Mouse (Mus musculus) limb, embryonic 11.5 days (tissue): ENCODE measurements around the gene Gatd1. TPM values are rescaled to one million over a fixed set of nuclear protein-coding genes. Genes with fewer than 3 reads are reported as not detected.
"Not testable (repeated sequence)": the region's sequence is repeated elsewhere in the genome, so short reads cannot be mapped to it uniquely, and the experiment has no call there.

Experiments used
- ATAC-seq: fragments of 200-750 bp; cut with Nextera tagmentation; 2 replicates; pipeline ENCODE4 v1.8.0; 2017; ENCODE audit warnings: low read depth; ENCODE audit not compliant: insufficient number of reproducible peaks, low FRiP score, low TSS enrichment
- DNase-seq: peaks from one replicate; pipeline ENCODE4 v3.0.0-alpha.2; 2015; ENCODE audit warnings: low spot score
- H3K27ac ChIP-seq: fragments of 300-500 bp; sonication (generic); replicated peaks from 2 replicates; pipeline ENCODE4 v1.5.1; 2014; ENCODE audit warnings: low read depth, mild to moderate bottlenecking, low read length
- H3K27me3 ChIP-seq: fragments of 300-500 bp; sonication (generic); 2 replicates; pipeline ENCODE4 v1.6.1; 2014; ENCODE audit warnings: mild to moderate bottlenecking, low read length, mixed read lengths; ENCODE audit not compliant: control insufficient read depth, insufficient read depth
- H3K36me3 ChIP-seq: fragments of 300-500 bp; sonication (generic); 2 replicates; pipeline ENCODE4 v1.6.1; 2014; ENCODE audit warnings: mild to moderate bottlenecking, low read length, moderate library complexity, mixed read lengths; ENCODE audit not compliant: control insufficient read depth, insufficient read depth
- H3K4me1 ChIP-seq: fragments of 300-500 bp; sonication (generic); 2 replicates; pipeline ENCODE4 v1.6.1; 2014; ENCODE audit warnings: low read length, mixed read lengths; ENCODE audit not compliant: control insufficient read depth, insufficient read depth
- H3K4me2 ChIP-seq: fragments of 300-500 bp; sonication (generic); 2 replicates; pipeline ENCODE4 v1.6.1; 2014; ENCODE audit warnings: low read depth, mild to moderate bottlenecking, moderate library complexity; ENCODE audit not compliant: severe bottlenecking
- H3K4me3 ChIP-seq: fragments of 300-500 bp; sonication (generic); 2 replicates; pipeline ENCODE4 v1.5.1; 2014; ENCODE audit warnings: low read depth, low read length
- H3K9ac ChIP-seq: fragments of 300-500 bp; sonication (generic); 2 replicates; pipeline ENCODE4 v1.6.1; 2014; ENCODE audit warnings: mild to moderate bottlenecking, low read length
- H3K9me3 ChIP-seq: fragments of 300-500 bp; sonication (generic); 2 replicates; pipeline ENCODE4 v1.6.1; 2016; ENCODE audit warnings: low read length; ENCODE audit not compliant: control insufficient read depth
- WGBS: fragments of 180-500 bp; shearing (Covaris S2); extraction: QIAGEN DNeasy Blood & Tissue Kit; methylation state at CpG from one replicate; pipeline ENCODE4 v1.1.7; 2014; 5-methylcytosine and 5-hydroxymethylcytosine counted together
- polyA plus RNA-seq: library from polyadenylated mRNA; unstranded; fragments of >200 nt; fragmentation: Nextera tagmentation; extraction: Ambion mirVana; gene quantifications from 2 replicates; pipeline ENCODE4 v1.2.1, GENCODE M21; 2014

The Gatd1 gene
- polyA plus RNA-seq, 1 experiment from 2014 or later = 52.2 TPM

DNA sequence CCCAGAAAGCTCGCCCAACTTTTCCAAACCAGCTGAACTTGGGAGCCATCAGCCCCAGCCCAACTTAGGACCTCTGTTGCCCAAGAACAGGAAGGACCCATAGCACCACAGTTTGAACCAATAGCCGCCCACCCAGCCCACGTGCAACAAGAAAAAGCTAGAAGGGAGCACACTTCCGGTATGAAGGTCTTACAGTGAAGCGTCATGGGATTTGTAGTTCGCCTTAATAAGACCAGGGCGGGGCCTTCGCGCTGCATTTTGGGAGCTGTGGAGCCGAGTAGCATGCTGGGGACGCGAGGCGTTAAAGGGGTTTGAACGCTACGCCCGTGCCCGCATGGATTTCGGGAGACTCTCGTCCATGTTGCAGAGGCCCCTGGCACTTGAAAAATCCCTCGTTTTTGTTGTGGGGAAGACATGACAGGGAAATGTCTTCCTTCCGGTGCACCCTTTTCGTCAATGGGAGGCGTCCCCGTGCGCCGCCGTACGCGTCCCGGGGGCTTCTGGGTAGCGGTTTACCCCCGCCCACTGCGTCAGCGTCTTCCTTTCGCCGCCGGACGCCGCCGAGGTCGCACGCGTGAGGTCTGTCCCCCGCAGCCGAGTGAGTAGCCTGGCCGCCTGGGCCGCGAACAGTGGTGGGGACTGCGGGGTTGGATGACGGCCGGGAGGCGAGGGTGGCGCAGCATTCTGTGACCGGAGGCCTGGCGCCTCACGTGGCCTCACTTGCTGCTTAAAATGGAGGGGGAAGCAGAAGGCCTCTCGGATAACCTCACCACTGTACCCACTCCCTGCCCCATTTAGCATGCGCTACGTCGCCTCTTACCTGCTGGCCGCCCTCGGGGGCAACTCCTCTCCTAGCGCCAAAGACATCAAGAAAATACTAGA, 33.4 kb upstream of the Gatd1 start, which contains the start of gene Rplp2:
Gene Rplp2 (plus strand): TSS at position 261 of the 882 bp plus-strand sequence.
- Histone ChIP-seq H3K27me3 (no peaks in the 10 kb centered on the region), H3K27ac (no peak within 1 kb of the TSS), H3K4me3 (peak within 1 kb of the TSS; percentile 86), H3K9ac (peak within 1 kb of the TSS; percentile 90), H3K36me3 (peaks cover 11% of the 10 kb centered on the region; the same call in 1 of the 2 replicates), H3K4me2 (peak within 1 kb of the TSS; percentile 59), H3K9me3 (no peaks in the 10 kb centered on the region), H3K4me1 (peaks cover 18% of the 10 kb centered on the region)
- DNase-seq (peak; percentile 92), ATAC-seq (peak; percentile 87)
- under 1% methylated on average over 63 of the region's 63 CpGs for WGBS

- peak overlapping the region; percentile 86; the same call in 1 of the 2 replicates for H3K4me3 ChIP-seq
- H3K4me1 ChIP-seq = peaks cover 26% of the 10 kb centered on the region
- H3K27ac ChIP-seq, H3K9ac ChIP-seq, H3K27me3 ChIP-seq, DNase-seq, ATAC-seq, H3K9me3 ChIP-seq: not testable (repeated sequence)
- H3K36me3 ChIP-seq = peaks cover 11% of the 10 kb centered on the region; the same call in 1 of the 2 replicates
- WGBS = 82% methylated on average over 3 of the region's 3 CpGs
- H3K4me2 ChIP-seq = peak overlapping the region; percentile 59; the same call in 1 of the 2 replicates
Measured at GRCm38 (mm10) chr7:141446374-141446773, 32.4 kb upstream of the Gatd1 start.

GRCm38 (mm10) chr7:141443828-141444237, 29.9 kb upstream of the Gatd1 start, which contains the start of gene Pidd1:
TSS of gene Pidd1 (minus strand) at chr7:141444025.
- Histone ChIP-seq H3K4me1 (peaks cover 26% of the 10 kb centered on the region), H3K27ac (peak within 1 kb of the TSS; percentile 39; the same call in 1 of the 2 replicates), H3K4me2 (peak within 1 kb of the TSS; percentile 79), H3K9me3 (no peaks in the 10 kb centered on the region), H3K9ac (peak within 1 kb of the TSS; percentile 75), H3K36me3 (peaks cover 16% of the 10 kb centered on the region), H3K4me3 (peak within 1 kb of the TSS; percentile 37), H3K27me3 (no peaks in the 10 kb centered on the region)
- under 1% methylated on average over 25 of the region's 25 CpGs for WGBS
- DNase-seq (peak; percentile 83), ATAC-seq (peak; percentile 49; the same call in 1 of the 2 replicates)

GRCm38 (mm10) chr7:141443081-141443821, 29.3 kb upstream of the Gatd1 start:
- no peak for ATAC-seq
- Histone ChIP-seq H3K27ac (peak overlapping the region; percentile 39; the same call in 1 of the 2 replicates), H3K36me3 (peaks cover 20% of the 10 kb centered on the region)

GRCm38 (mm10) chr7:141442199-141442598, 28.3 kb upstream of the Gatd1 start:
- DNase-seq (no peak), ATAC-seq (no peak)
- Histone ChIP-seq H3K9ac (0 out of 2 replicates have a peak overlapping the region, but pooled peaks have one; percentile 4), H3K36me3 (peaks cover 20% of the 10 kb centered on the region), H3K27me3 (no peaks in the 10 kb centered on the region), H3K4me3 (no peak overlapping the region), H3K4me2 (peak overlapping the region; percentile 79), H3K9me3 (no peaks in the 10 kb centered on the region), H3K27ac (no peak overlapping the region), H3K4me1 (peaks cover 19% of the 10 kb centered on the region)
- 87% methylated on average over 13 of the region's 13 CpGs for WGBS

More at GRCm38 (mm10) chr7:141443081-141443821, 29.3 kb upstream of the Gatd1 start:
- Histone ChIP-seq H3K4me1 (peaks cover 20% of the 10 kb centered on the region), H3K27me3 (no peaks in the 10 kb centered on the region), H3K4me3 (peak overlapping the region; percentile 37), H3K4me2 (peak overlapping the region; percentile 79), H3K9me3 (no peaks in the 10 kb centered on the region), H3K9ac (peak overlapping the region; percentile 75)
- 22% methylated on average over 12 of the region's 12 CpGs for WGBS
- DNase-seq = peak; percentile 61

GRCm38 (mm10) chr7:141441460-141441859, 27.5 kb upstream of the Gatd1 start:
- H3K4me3 ChIP-seq = no peak overlapping the region
- no peak overlapping the region; the same call in 1 of the 2 replicates for H3K4me2 ChIP-seq
- no peak for DNase-seq
- WGBS = 94% methylated on average over 9 of the region's 9 CpGs
- ATAC-seq = no peak
- H3K4me1 ChIP-seq = peaks cover 21% of the 10 kb centered on the region
- no peak overlapping the region for H3K9ac ChIP-seq
- no peak overlapping the region for H3K27ac ChIP-seq
- peaks cover 20% of the 10 kb centered on the region for H3K36me3 ChIP-seq
- H3K27me3 ChIP-seq = no peaks in the 10 kb centered on the region
- no peaks in the 10 kb centered on the region for H3K9me3 ChIP-seq

DNA sequence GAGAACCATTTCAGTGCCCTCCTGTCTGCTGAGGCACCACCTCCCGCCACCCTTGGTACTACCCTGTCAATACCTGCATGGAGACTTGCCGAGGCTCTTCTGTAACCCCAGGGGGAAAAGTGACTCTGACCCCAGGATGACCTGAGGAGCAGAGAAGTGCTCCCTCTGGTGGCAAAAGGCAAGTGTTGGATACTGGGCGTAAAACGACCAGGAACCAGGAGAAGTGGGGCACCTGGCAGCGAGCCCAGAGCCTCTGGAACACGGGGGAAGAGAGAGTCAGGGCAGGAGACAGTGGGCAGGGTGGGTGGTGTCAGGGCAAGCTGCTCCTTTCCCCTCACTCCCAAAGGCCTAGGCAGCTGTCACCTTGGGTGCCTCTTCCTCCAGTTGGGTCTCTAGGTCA, 26.7 kb upstream of the Gatd1 start:
- Histone ChIP-seq H3K4me2 (no peak overlapping the region), H3K9me3 (no peaks in the 10 kb centered on the region), H3K36me3 (peaks cover 20% of the 10 kb centered on the region), H3K27me3 (no peaks in the 10 kb centered on the region), H3K4me3 (no peak overlapping the region), H3K4me1 (peaks cover 21% of the 10 kb centered on the region), H3K9ac (no peak overlapping the region), H3K27ac (no peak overlapping the region)
- ATAC-seq = no peak
- DNase-seq = peak; percentile 51
- 36% methylated on average over 6 of the region's 6 CpGs for WGBS

DNA sequence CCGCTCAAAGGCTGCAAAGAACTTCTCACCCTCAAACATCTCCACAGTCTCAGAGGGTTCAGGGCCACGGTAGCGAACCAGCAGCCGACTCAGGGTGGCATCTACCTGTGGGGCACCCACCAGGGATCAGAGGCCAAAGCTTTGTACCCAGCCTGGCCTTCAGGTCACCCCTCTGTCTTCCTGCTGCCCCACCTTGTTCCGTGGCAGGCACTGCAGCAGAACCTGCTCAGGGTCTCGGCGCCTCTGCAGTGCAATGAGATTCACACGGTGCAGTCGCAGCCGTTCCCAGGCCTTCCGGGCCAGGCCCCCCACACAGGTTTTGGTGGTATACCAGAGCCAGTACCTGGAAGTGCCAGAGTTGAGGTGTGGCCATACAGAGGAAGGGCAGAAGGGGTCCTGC, 25.9 kb upstream of the Gatd1 start:
- Histone ChIP-seq H3K27ac (no peak overlapping the region), H3K4me3 (no peak overlapping the region), H3K27me3 (no peaks in the 10 kb centered on the region), H3K36me3 (peaks cover 20% of the 10 kb centered on the region), H3K9ac (no peak overlapping the region), H3K4me2 (no peak overlapping the region), H3K4me1 (peaks cover 23% of the 10 kb centered on the region), H3K9me3 (no peaks in the 10 kb centered on the region)
- no peak for DNase-seq
- ATAC-seq = no peak
- WGBS = 95% methylated on average over 11 of the region's 11 CpGs
